Mouse (Mus musculus) lung, postnatal 0 days (tissue): ENCODE results near the gene Cdc26. TPM values are rescaled to one million over a fixed set of nuclear protein-coding genes. Genes with fewer than 3 reads are reported as not detected.
A peak's percentile ranks its signal among the peaks of the same experiment; 100 is the strongest.

ENCODE experiments used
- ATAC-seq: fragments of 200-750 bp; cut with Nextera tagmentation; 2 replicates; pipeline ENCODE4 v1.8.0; 2017; ENCODE audit warnings: moderate library complexity
- DNase-seq: peaks from one replicate; pipeline ENCODE4 v3.0.0-alpha.2; 2016; ENCODE audit warnings: low spot score
- H3K27ac ChIP-seq: fragments of 300-500 bp; sonication (generic); 2 replicates; pipeline ENCODE4 v1.5.1; 2014; ENCODE audit warnings: antibody characterized with exemption, mild to moderate bottlenecking, low read length, mixed read lengths
- H3K27me3 ChIP-seq: fragments of 300-500 bp; sonication (generic); replicated peaks from 2 replicates; pipeline ENCODE4 v1.6.1; 2014; ENCODE audit warnings: low read length, mixed read lengths; ENCODE audit not compliant: insufficient read depth
- H3K36me3 ChIP-seq: fragments of 300-500 bp; sonication (generic); 2 replicates; pipeline ENCODE4 v1.6.1; 2014; ENCODE audit warnings: low read length, mixed read lengths; ENCODE audit not compliant: insufficient read depth
- H3K4me1 ChIP-seq: fragments of 300-500 bp; sonication (generic); 2 replicates; pipeline ENCODE4 v1.6.1; 2014; ENCODE audit warnings: antibody characterized with exemption, low read depth, low read length, mixed read lengths; ENCODE audit not compliant: insufficient read depth
- H3K4me2 ChIP-seq: fragments of 300-500 bp; sonication (generic); replicated peaks from 2 replicates; pipeline ENCODE4 v1.6.1; 2014; ENCODE audit warnings: low read depth, mild to moderate bottlenecking, low read length, moderate library complexity, mixed read lengths
- H3K4me3 ChIP-seq: fragments of 300-500 bp; sonication (generic); 2 replicates; pipeline ENCODE4 v1.5.1; 2014; ENCODE audit warnings: low read depth, low read length
- H3K9ac ChIP-seq: fragments of 300-500 bp; sonication (generic); replicated peaks from 2 replicates; pipeline ENCODE4 v1.6.1; 2014; ENCODE audit warnings: low read depth, mild to moderate bottlenecking
- H3K9me3 ChIP-seq: fragments of 300-500 bp; sonication (generic); 2 replicates; pipeline ENCODE4 v1.6.1; 2016; ENCODE audit warnings: low read length, mixed read lengths
- CTCF ChIP-seq: IDR thresholded peaks from 2 replicates; pipeline ENCODE4 v1.5.1; 2016; ENCODE audit warnings: antibody characterized with exemption, mild to moderate bottlenecking
- EP300 ChIP-seq: IDR thresholded peaks from 2 replicates; pipeline ENCODE4 v1.6.1; 2016; ENCODE audit warnings: antibody characterized with exemption, mild to moderate bottlenecking, control low read depth
- WGBS: fragments of 180-500 bp; shearing (Covaris S2); extraction: QIAGEN DNeasy Blood & Tissue Kit; methylation state at CpG from one replicate; pipeline ENCODE4 v1.1.7; 2014; 5-methylcytosine and 5-hydroxymethylcytosine counted together
- polyA plus RNA-seq: library from polyadenylated mRNA; unstranded; fragments of >200 nt; fragmentation: Nextera tagmentation; extraction: Ambion mirVana; gene quantifications from 2 replicates; pipeline ENCODE4 v1.2.1, GENCODE M21; 2015

Gene Cdc26
- polyA plus RNA-seq, 1 experiment from 2014 or later: 94.2 TPM

GRCm38 (mm10) chr4:62383207-62383606 lies 25.2 kb downstream of the Cdc26 start:
- Histone ChIP-seq H3K9me3 (no peaks in the 10 kb centered on the region), H3K4me3 (no peak overlapping the region), H3K4me2 (no peak overlapping the region), H3K4me1 (no peaks in the 10 kb centered on the region), H3K9ac (no peak overlapping the region), H3K36me3 (peaks cover 8% of the 10 kb centered on the region), H3K27ac (no peak overlapping the region), H3K27me3 (no peaks in the 10 kb centered on the region)
- TF ChIP-seq CTCF (no peak), EP300 (no peak)
- 80% methylated on average over 6 of the region's 6 CpGs for WGBS
- no peak for ATAC-seq
- no peak for DNase-seq

GRCm38 (mm10) chr4:62379724-62380381 lies 28.6 kb downstream of the Cdc26 start:
- no peak overlapping the region for H3K4me2 ChIP-seq
- TF ChIP-seq CTCF (no peak), EP300 (no peak)
- no peak overlapping the region for H3K27ac ChIP-seq
- H3K9ac ChIP-seq: no peak overlapping the region
- no peaks in the 10 kb centered on the region for H3K27me3 ChIP-seq
- DNase-seq (no peak), ATAC-seq (no peak)
- no peaks in the 10 kb centered on the region for H3K36me3 ChIP-seq
- 66% methylated on average over 9 of the region's 9 CpGs for WGBS
- H3K9me3 ChIP-seq: no peaks in the 10 kb centered on the region
- H3K4me1 ChIP-seq: no peaks in the 10 kb centered on the region
- H3K4me3 ChIP-seq: no peak overlapping the region

GRCm38 (mm10) chr4:62376123-62376522 lies 32.3 kb downstream of the Cdc26 start:
- H3K4me2 ChIP-seq: no peak overlapping the region
- no peak for TF ChIP-seq CTCF
- no peak for TF ChIP-seq EP300
- H3K4me1 ChIP-seq: no peaks in the 10 kb centered on the region
- DNase-seq (no peak), ATAC-seq (no peak)
- H3K9ac ChIP-seq: no peak overlapping the region
- H3K4me3 ChIP-seq: no peak overlapping the region
- no peak overlapping the region for H3K27ac ChIP-seq
- no peaks in the 10 kb centered on the region for H3K36me3 ChIP-seq
- H3K9me3 ChIP-seq: no peaks in the 10 kb centered on the region
- H3K27me3 ChIP-seq: no peaks in the 10 kb centered on the region
- WGBS: 66% methylated on average over 2 of the region's 2 CpGs

- ATAC-seq (no peak), DNase-seq (peak; percentile 20)
- WGBS: 49% methylated on average over 4 of the region's 4 CpGs
- no peaks in the 10 kb centered on the region for H3K4me1 ChIP-seq
- no peaks in the 10 kb centered on the region for H3K9me3 ChIP-seq
- no peaks in the 10 kb centered on the region for H3K27me3 ChIP-seq
- no peak for TF ChIP-seq CTCF
- no peak overlapping the region for H3K27ac ChIP-seq
- no peak overlapping the region for H3K4me2 ChIP-seq
- no peak overlapping the region for H3K9ac ChIP-seq
- no peak overlapping the region for H3K4me3 ChIP-seq
- H3K36me3 ChIP-seq: no peaks in the 10 kb centered on the region
Measured at GRCm38 (mm10) chr4:62374342-62374741, 34.1 kb downstream of the Cdc26 start.

- Histone ChIP-seq H3K9me3 (no peaks in the 10 kb centered on the region), H3K36me3 (no peaks in the 10 kb centered on the region), H3K4me3 (no peak overlapping the region), H3K27me3 (no peaks in the 10 kb centered on the region), H3K27ac (no peak overlapping the region), H3K9ac (no peak overlapping the region), H3K4me2 (no peak overlapping the region), H3K4me1 (no peaks in the 10 kb centered on the region)
- no peak for ATAC-seq
- no peak for DNase-seq
- no peak for TF ChIP-seq CTCF
- no peak for TF ChIP-seq EP300
- 34% methylated on average over 7 of the region's 7 CpGs for WGBS
Measured at GRCm38 (mm10) chr4:62373668-62374067, 34.8 kb downstream of the Cdc26 start.

GRCm38 (mm10) chr4:62372818-62373520 lies 35.5 kb downstream of the Cdc26 start:
- no peaks in the 10 kb centered on the region for H3K9me3 ChIP-seq
- no peak overlapping the region for H3K27ac ChIP-seq
- H3K4me1 ChIP-seq: no peaks in the 10 kb centered on the region
- no peak overlapping the region for H3K9ac ChIP-seq
- no peak overlapping the region for H3K4me3 ChIP-seq
- TF ChIP-seq EP300 (no peak), CTCF (no peak)
- DNase-seq: no peak
- WGBS: 82% methylated on average over 9 of the region's 9 CpGs
- H3K36me3 ChIP-seq: no peaks in the 10 kb centered on the region
- ATAC-seq: no peak
- no peak overlapping the region for H3K4me2 ChIP-seq
- H3K27me3 ChIP-seq: no peaks in the 10 kb centered on the region
